In the genomic region with DNA sequence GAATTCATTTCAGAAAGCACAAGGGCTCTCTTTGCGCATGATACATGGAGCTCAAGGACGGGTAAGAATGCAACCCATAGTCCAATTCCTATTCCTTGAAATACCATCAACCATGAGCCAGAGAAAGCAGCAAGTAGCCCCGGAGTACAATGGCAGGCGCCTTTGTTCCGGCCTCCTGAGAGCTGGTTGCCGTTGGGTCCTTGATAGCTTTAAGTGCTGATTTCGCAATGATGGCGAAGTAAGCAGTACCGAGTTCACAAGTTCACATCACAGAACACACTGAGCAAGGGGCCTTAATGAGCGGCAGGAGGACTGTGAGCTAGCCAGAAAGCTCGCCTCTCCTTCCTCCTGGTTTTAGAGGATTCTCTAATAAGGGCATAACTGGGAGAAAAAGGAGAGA, we compare ENCODE assay signal across 21 mouse cellular contexts.
A peak's percentile ranks its signal among the peaks of the same experiment; 100 is the strongest.
DNase-seq lines count a peak whose midpoint lies in the region; ATAC-seq lines count a peak whose summit lies in the region.
"Had no signal": no experiment of that assay in that cellular context is flagged by ENCODE, and none has a peak within 500 bp of the region (broad histone marks: within the 10 kb centered on the region; RNA-seq: fewer than 3 reads in every experiment).

No protein-coding gene starts in this region.

- H3K4me1 ChIP-seq in limb, embryonic 10.5 days, result peaks cover 23% of the 10 kb centered on the region
- peaks cover 10% of the 10 kb centered on the region for H3K4me1 ChIP-seq in lung, embryonic 15.5 days

- no peaks in the 10 kb centered on the region for H3K27me3 ChIP-seq in limb, embryonic 10.5 days (ENCODE audit: low read depth, poor library complexity, severe bottlenecking)
- no peaks in the 10 kb centered on the region for H3K27me3 ChIP-seq in lung, embryonic 15.5 days
- H3K27me3 ChIP-seq: forebrain, embryonic 13.5 days had no signal

- H3K36me3 ChIP-seq in limb, embryonic 10.5 days, result no peaks in the 10 kb centered on the region
- no peaks in the 10 kb centered on the region for H3K36me3 ChIP-seq in lung, embryonic 15.5 days
- H3K36me3 ChIP-seq: heart, embryonic 13.5 days; midbrain, embryonic 12.5 days; neural tube, embryonic 15.5 days had no signal

- DNase-seq in ZHBTc4 (ENCODE audit: low read depth, low spot score), result peak; percentile 7
- no peak for DNase-seq in limb, embryonic 10.5 days (ENCODE audit: low spot score)
- DNase-seq in lung, postnatal 36 days, result peak; percentile 81
- no peak for DNase-seq in right cerebral cortex, adult 2 months (ENCODE audit: low spot score in 2 of 2)
- no peak for DNase-seq in cerebellum, adult 11 months
- DNase-seq: adrenal gland, postnatal 25 days; cerebellum, adult 9-10 months; gastrocnemius, adult 2 months; kidney, adult 9 months; kidney, postnatal 25 days; layer of hippocampus, postnatal 36 days; right cerebral cortex, postnatal 25 days; spleen, adult 18-20 months had no signal

- peak overlapping the region; percentile 63 for H3K27ac ChIP-seq in limb, embryonic 10.5 days
- H3K27ac ChIP-seq in lung, embryonic 15.5 days, result peak overlapping the region; percentile 43
- H3K27ac ChIP-seq: forebrain, embryonic 13.5 days; gastrocnemius, adult 2 months; heart, embryonic 13.5 days; hindbrain, embryonic 14.5 days; liver, embryonic 14.5 days; midbrain, embryonic 12.5 days; neural tube, embryonic 15.5 days had no signal

- H3K9ac ChIP-seq in lung, embryonic 15.5 days, result no peak overlapping the region
- H3K9ac ChIP-seq: forebrain, embryonic 13.5 days; heart, embryonic 13.5 days; hindbrain, embryonic 14.5 days; liver, embryonic 14.5 days; midbrain, embryonic 12.5 days; neural tube, embryonic 15.5 days had no signal

- ATAC-seq in lung, embryonic 15.5 days (ENCODE audit: borderline replicate concordance, extremely low read depth, low FRiP score, low TSS enrichment), result peak; percentile 87
- no peak for ATAC-seq in granulocyte monocyte progenitor cell, adult 5-6 weeks (replicated peaks; ENCODE audit: poor library complexity, severe bottlenecking)
- ATAC-seq: forebrain, embryonic 13.5 days had no signal

- no peaks in the 10 kb centered on the region for H3K9me3 ChIP-seq in limb, embryonic 10.5 days (replicated peaks)
- no peaks in the 10 kb centered on the region for H3K9me3 ChIP-seq in lung, embryonic 15.5 days
- H3K9me3 ChIP-seq: forebrain, embryonic 13.5 days; heart, embryonic 13.5 days; midbrain, embryonic 12.5 days; neural tube, embryonic 15.5 days had no signal

- H3K4me3 ChIP-seq in limb, embryonic 10.5 days, result no peak overlapping the region
- no peak overlapping the region for H3K4me3 ChIP-seq in lung, embryonic 15.5 days
- H3K4me3 ChIP-seq: forebrain, embryonic 13.5 days; gastrocnemius, adult 2 months; heart, embryonic 13.5 days; midbrain, embryonic 12.5 days; neural tube, embryonic 15.5 days had no signal

- no peak overlapping the region for H3K4me2 ChIP-seq in lung, embryonic 15.5 days
- H3K4me2 ChIP-seq: forebrain, embryonic 13.5 days; heart, embryonic 13.5 days; hindbrain, embryonic 14.5 days; midbrain, embryonic 12.5 days; neural tube, embryonic 15.5 days had no signal

- WGBS in limb, embryonic 10.5 days, result 81% methylated on average over 11 of the region's 11 CpGs
- 36% methylated on average over 11 of the region's 11 CpGs for WGBS in lung, embryonic 15.5 days

Comparison
In these comparisons a context has a peak if more than half of its experiments do, and no peak if none do; other contexts are left out.
1. DNase-seq: peak in ZHBTc4 (single experiment) and lung, postnatal 36 days (single experiment); none in limb, embryonic 10.5 days (single experiment), right cerebral cortex, adult 2 months (0 of 2) and cerebellum, adult 11 months (single experiment).